Mouse (Mus musculus) retina, embryonic 14.5 days (tissue): ENCODE data around the gene Lyve1.
"Not testable (repeated sequence)": the region's sequence is repeated elsewhere in the genome, so short reads cannot be mapped to it uniquely, and the experiment has no call there.

ENCODE experiments used
- DNase-seq: peaks from one replicate; pipeline ENCODE4 v3.0.0-alpha.2; 2015; ENCODE audit warnings: low spot score

Lyve1 gene

GRCm38 (mm10) chr7:110862751-110863289 is at the start of gene Lyve1:
Lyve1 (minus strand) TSS chr7:110863239.
- DNase-seq = no peak

GRCm38 (mm10) chr7:110908209-110909144 is 45.4 kb upstream of the Lyve1 start:
- DNase-seq = no peak

GRCm38 (mm10) chr7:110906566-110906965 is 43.5 kb upstream of the Lyve1 start:
- DNase-seq = no peak

- DNase-seq = no peak
Measured at GRCm38 (mm10) chr7:110903226-110903625, 40.2 kb upstream of the Lyve1 start.

GRCm38 (mm10) chr7:110897202-110897601 is 34.2 kb upstream of the Lyve1 start:
- no peak for DNase-seq

- no peak for DNase-seq
Measured at GRCm38 (mm10) chr7:110896453-110896852, 33.4 kb upstream of the Lyve1 start.

- not testable (repeated sequence) for DNase-seq
Measured at GRCm38 (mm10) chr7:110895772-110896171, 32.7 kb upstream of the Lyve1 start.

- DNase-seq = no peak
Measured at GRCm38 (mm10) chr7:110894673-110895072, 31.6 kb upstream of the Lyve1 start.

- no peak for DNase-seq
Measured at GRCm38 (mm10) chr7:110893943-110894610, 31.0 kb upstream of the Lyve1 start.

- no peak for DNase-seq
Measured at GRCm38 (mm10) chr7:110891501-110891986, 28.5 kb upstream of the Lyve1 start.

GRCm38 (mm10) chr7:110881746-110882333 is 18.8 kb upstream of the Lyve1 start:
- no peak for DNase-seq

- no peak for DNase-seq
Measured at GRCm38 (mm10) chr7:110878028-110878427, 15.0 kb upstream of the Lyve1 start.

GRCm38 (mm10) chr7:110876965-110877364 is 13.9 kb upstream of the Lyve1 start:
- DNase-seq = no peak

- DNase-seq = no peak
Measured at GRCm38 (mm10) chr7:110868807-110869206, 5.8 kb upstream of the Lyve1 start.

GRCm38 (mm10) chr7:110867116-110867515 is 4.1 kb upstream of the Lyve1 start:
- no peak for DNase-seq

GRCm38 (mm10) chr7:110866021-110866420 is 3.0 kb upstream of the Lyve1 start:
- DNase-seq = no peak

GRCm38 (mm10) chr7:110865570-110865969 is 2.5 kb upstream of the Lyve1 start:
- DNase-seq = no peak

GRCm38 (mm10) chr7:110865038-110865437 is 2.0 kb upstream of the Lyve1 start:
- peak; percentile 34 for DNase-seq

GRCm38 (mm10) chr7:110860129-110860528 is 2.9 kb downstream of the Lyve1 start:
- no peak for DNase-seq

GRCm38 (mm10) chr7:110855604-110856003 is 7.4 kb downstream of the Lyve1 start:
- DNase-seq = no peak

GRCm38 (mm10) chr7:110854927-110855546 is 8.0 kb downstream of the Lyve1 start:
- no peak for DNase-seq

GRCm38 (mm10) chr7:110854519-110854918 is 8.5 kb downstream of the Lyve1 start:
- no peak for DNase-seq
